ENCODE assay signal across 33 mouse cellular contexts in genomic region chr4:96140732-96141467, GRCm38 (mm10). TPM values are rescaled to one million over a fixed set of nuclear protein-coding genes. Genes with fewer than 3 reads are reported as not detected.
DNase-seq lines count a peak whose midpoint lies in the region; ATAC-seq and TF ChIP-seq lines count a peak whose summit lies in the region.
"Had no signal": no experiment of that assay in that cellular context is flagged by ENCODE, and none has a peak within 500 bp of the region (broad histone marks: within the 10 kb centered on the region; RNA-seq: fewer than 3 reads in every experiment).

Cyp2j12 (minus strand) TSS chr4:96141152.

- WGBS in embryonic facial prominence, embryonic 14.5 days = 65% methylated on average over 7 of the region's 7 CpGs
- 79% methylated on average over 7 of the region's 7 CpGs for WGBS in embryonic facial prominence, embryonic 10.5 days

- no peaks in the 10 kb centered on the region for H3K9me3 ChIP-seq in embryonic facial prominence, embryonic 14.5 days (ENCODE audit: control insufficient read depth, low read length)
- no peaks in the 10 kb centered on the region for H3K9me3 ChIP-seq in embryonic facial prominence, embryonic 10.5 days
- H3K9me3 ChIP-seq: embryonic facial prominence, embryonic 15.5 days; hindbrain, embryonic 10.5 days; limb, embryonic 12.5 days; liver, embryonic 15.5 days; neural tube, embryonic 13.5 days had no signal

- no peak within 1 kb of the TSS for H3K9ac ChIP-seq in embryonic facial prominence, embryonic 14.5 days (ENCODE audit: low read depth, low read length)
- H3K9ac ChIP-seq: embryonic facial prominence, embryonic 15.5 days; limb, embryonic 12.5 days; liver, embryonic 15.5 days; lung, embryonic 14.5 days; neural tube, embryonic 13.5 days had no signal

- no peak for TF ChIP-seq CTCF in layer of hippocampus, adult 2 months (conservative IDR thresholded peaks at IDR 0.05)
- no peak for TF ChIP-seq CTCF in cortical plate, adult 2 months (IDR thresholded peaks at IDR 0.05; ENCODE audit: extremely low read depth, insufficient read depth, low read length)

- peak; percentile 6 for DNase-seq in embryonic facial prominence, embryonic 14.5 days (ENCODE audit: low spot score)
- DNase-seq in embryonic facial prominence, embryonic 10.5 days (ENCODE audit: low spot score) = no peak
- DNase-seq in layer of hippocampus, adult 2 months (ENCODE audit: low spot score in 2 of 2) = no peak
- DNase-seq in layer of hippocampus, postnatal 36 days = no peak
- DNase-seq in R1 (ENCODE audit: low read depth, low spot score) = peak; percentile 17
- no peak for DNase-seq in thymus, postnatal 0 days (ENCODE audit: low spot score)
- DNase-seq: adrenal gland, adult 8-10 months; cerebellum, adult 9-11 months; gastrocnemius, adult 2 months; gastrocnemius, postnatal 36 days; heart, postnatal 14 days; kidney, adult 9 months; kidney, postnatal 10 days; lung, embryonic 14.5 days; lung, postnatal 14 days; right cerebral cortex, postnatal 4 days; thymus, adult 18-20 months; thymus, postnatal 36 days had no signal

- H3K4me3 ChIP-seq in embryonic facial prominence, embryonic 14.5 days (ENCODE audit: low read depth, low read length) = no peak within 1 kb of the TSS
- H3K4me3 ChIP-seq in embryonic facial prominence, embryonic 10.5 days = no peak within 1 kb of the TSS
- H3K4me3 ChIP-seq in layer of hippocampus, adult 2 months = peak within 1 kb of the TSS; percentile 17; the same call in 1 of the 2 replicates
- peak within 1 kb of the TSS; percentile 24; the same call in 1 of the 2 replicates for H3K4me3 ChIP-seq in cortical plate, adult 2 months (ENCODE audit: insufficient read depth, low read length)
- H3K4me3 ChIP-seq: embryonic facial prominence, embryonic 15.5 days; gastrocnemius, adult 2 months; hindbrain, embryonic 10.5 days; limb, embryonic 12.5 days; liver, embryonic 15.5 days; neural tube, embryonic 13.5 days had no signal

- peak; percentile 63; the same call in 1 of the 2 replicates for ATAC-seq in embryonic facial prominence, embryonic 14.5 days (ENCODE audit: low read depth)
- ATAC-seq: CD4-positive, CD25-positive, alpha-beta regulatory T cell, adult 4 months; forebrain, embryonic 14.5 days; intestine, postnatal 0 days had no signal

- no peak within 1 kb of the TSS for H3K27ac ChIP-seq in embryonic facial prominence, embryonic 14.5 days (replicated peaks; ENCODE audit: low read depth, low read length)
- no peak within 1 kb of the TSS for H3K27ac ChIP-seq in embryonic facial prominence, embryonic 10.5 days (replicated peaks)
- H3K27ac ChIP-seq in layer of hippocampus, adult 2 months = peak within 1 kb of the TSS; percentile 18; the same call in 1 of the 2 replicates
- H3K27ac ChIP-seq in cortical plate, adult 2 months (ENCODE audit: insufficient read depth, low read length) = 0 out of 2 replicates have a peak within 1 kb of the TSS, but pooled peaks have one; percentile 1
- H3K27ac ChIP-seq: embryonic facial prominence, embryonic 15.5 days; gastrocnemius, adult 2 months; hindbrain, embryonic 10.5 days; limb, embryonic 12.5 days; liver, embryonic 15.5 days; neural tube, embryonic 13.5 days; stomach, postnatal 0 days had no signal

- no peaks in the 10 kb centered on the region for H3K27me3 ChIP-seq in embryonic facial prominence, embryonic 14.5 days (replicated peaks; ENCODE audit: control insufficient read depth, insufficient read depth, low read length)
- H3K27me3 ChIP-seq in embryonic facial prominence, embryonic 10.5 days (replicated peaks; ENCODE audit: low read depth, poor library complexity, severe bottlenecking) = no peaks in the 10 kb centered on the region
- H3K27me3 ChIP-seq: embryonic facial prominence, embryonic 15.5 days; limb, embryonic 12.5 days; liver, embryonic 15.5 days; neural tube, embryonic 13.5 days had no signal

- no peaks in the 10 kb centered on the region for H3K36me3 ChIP-seq in embryonic facial prominence, embryonic 14.5 days (ENCODE audit: control insufficient read depth, insufficient read depth, low read length)
- H3K36me3 ChIP-seq in embryonic facial prominence, embryonic 10.5 days (replicated peaks) = no peaks in the 10 kb centered on the region
- H3K36me3 ChIP-seq: embryonic facial prominence, embryonic 15.5 days; hindbrain, embryonic 10.5 days; limb, embryonic 12.5 days; liver, embryonic 15.5 days; neural tube, embryonic 13.5 days had no signal

- TF ChIP-seq POLR2A in cortical plate, adult 2 months (IDR thresholded peaks at IDR 0.05; ENCODE audit: extremely low read depth, insufficient read depth, low read length) = no peak

- H3K4me1 ChIP-seq in embryonic facial prominence, embryonic 14.5 days (ENCODE audit: control insufficient read depth, insufficient read depth, low read length) = no peaks in the 10 kb centered on the region
- H3K4me1 ChIP-seq in embryonic facial prominence, embryonic 10.5 days = no peaks in the 10 kb centered on the region
- no peaks in the 10 kb centered on the region for H3K4me1 ChIP-seq in cortical plate, adult 2 months (ENCODE audit: control insufficient read depth, insufficient read depth, low read length)
- H3K4me1 ChIP-seq: embryonic facial prominence, embryonic 15.5 days; hindbrain, embryonic 10.5 days; limb, embryonic 12.5 days; liver, embryonic 15.5 days; neural tube, embryonic 13.5 days had no signal

- H3K4me2 ChIP-seq in embryonic facial prominence, embryonic 14.5 days (ENCODE audit: low read depth, low read length) = no peak within 1 kb of the TSS
- H3K4me2 ChIP-seq: embryonic facial prominence, embryonic 15.5 days; limb, embryonic 12.5 days; liver, embryonic 15.5 days; lung, embryonic 14.5 days; midbrain, embryonic 11.5 days; neural tube, embryonic 13.5 days had no signal

RNA-seq across cellular contexts. Expression of gene Cyp2j12, which starts in this region (rescaled TPM):
- not detected in 2 replicates for polyA plus RNA-seq in embryonic facial prominence, embryonic 14.5 days (2014; fragmentation: Nextera tagmentation; extraction: Ambion mirVana)
- polyA plus RNA-seq in embryonic facial prominence, embryonic 10.5 days (2016; fragmentation: Nextera tagmentation; extraction: Ambion mirVana) = not detected in 2 replicates
- 1 to 10 TPM; 3.0 to 3.9 TPM for total RNA-seq in layer of hippocampus, adult 2 months (2021)
- total RNA-seq in layer of hippocampus, postnatal 36 days (2021) = 1 to 10 TPM; 3.5 to 3.7 TPM
- polyA plus RNA-seq in cortical plate, adult 2 months (2012; rRNA removed) = 4.4 and 6.8 TPM in 2 replicates
- polyA plus RNA-seq in thymus, postnatal 0 days (2015; fragmentation: Nextera tagmentation; extraction: Ambion mirVana) = 0.09 TPM in 1 of 2 replicates, not detected in the other
- total RNA-seq: gastrocnemius, adult 2 months; gastrocnemius, postnatal 36 days; heart, postnatal 14 days; liver, adult 2 months had no signal
- polyA plus RNA-seq: CD4-positive, CD25-positive, alpha-beta regulatory T cell, adult 4 months; embryonic facial prominence, embryonic 15.5 days; forebrain, embryonic 14.5 days; heart, embryonic 14.5 days; hindbrain, embryonic 10.5 days; intestine, postnatal 0 days; large intestine, adult 2 months; limb, embryonic 12.5 days; liver, adult 2 months; liver, embryonic 15.5 days; lung, embryonic 14.5 days; midbrain, embryonic 11.5 days; neural tube, embryonic 13.5 days; spleen, adult 2 months; stomach, postnatal 0 days had no signal

Comparison
In these comparisons a context has a peak if more than half of its experiments do, and no peak if none do; other contexts are left out.
1. Peak in DNase-seq and ATAC-seq in embryonic facial prominence, embryonic 14.5 days; RNA of the gene not detected or under 1 TPM.
2. H3K27ac ChIP-seq: peak in layer of hippocampus, adult 2 months (single experiment) and cortical plate, adult 2 months (single experiment); none in embryonic facial prominence, embryonic 14.5 days (single experiment) and embryonic facial prominence, embryonic 10.5 days (single experiment).
3. H3K4me3 ChIP-seq: peak in layer of hippocampus, adult 2 months (single experiment) and cortical plate, adult 2 months (single experiment); none in embryonic facial prominence, embryonic 14.5 days (single experiment) and embryonic facial prominence, embryonic 10.5 days (single experiment).